28 mouse cellular contexts compared by ENCODE assay signal in genomic region chr6:140592713-140593112, GRCm38 (mm10). TPM values are rescaled to one million over a fixed set of nuclear protein-coding genes. Genes with fewer than 3 reads are reported as not detected.
A peak's percentile ranks its signal among the peaks of the same experiment; 100 is the strongest.
DNase-seq lines count a peak whose midpoint lies in the region; ATAC-seq and TF ChIP-seq lines count a peak whose summit lies in the region.
"Had no signal": no experiment of that assay in that cellular context is flagged by ENCODE, and none has a peak within 500 bp of the region (broad histone marks: within the 10 kb centered on the region; RNA-seq: fewer than 3 reads in every experiment).

No protein-coding gene starts in this region.

- peak overlapping the region; percentile 38 for H3K4me2 ChIP-seq in liver, postnatal 0 days (ENCODE audit: low read depth, low read length)
- H3K4me2 ChIP-seq in intestine, postnatal 0 days (replicated peaks; ENCODE audit: low read depth), result no peak overlapping the region
- H3K4me2 ChIP-seq: forebrain, embryonic 15.5 days; heart, embryonic 11.5 days; hindbrain, embryonic 12.5 days; limb, embryonic 12.5 days; lung, embryonic 15.5 days; midbrain, embryonic 11.5 days; neural tube, embryonic 13.5 days had no signal

- no peak overlapping the region for H3K27ac ChIP-seq in kidney, adult 2 months (ENCODE audit: insufficient read depth, low read depth, low read length)
- peak overlapping the region; percentile 80 for H3K27ac ChIP-seq in liver, postnatal 0 days (ENCODE audit: low read depth)
- peak overlapping the region; percentile 86 for H3K27ac ChIP-seq in intestine, postnatal 0 days (ENCODE audit: low read depth, low read length)
- H3K27ac ChIP-seq: forebrain, embryonic 10.5 days; forebrain, embryonic 15.5 days; hindbrain, embryonic 12.5 days; hindbrain, postnatal 0 days; limb, embryonic 12.5 days; liver, embryonic 14.5 days; neural tube, embryonic 13.5 days had no signal

- ATAC-seq in liver, postnatal 0 days, result no peak
- ATAC-seq in intestine, postnatal 0 days, result peak; percentile 74
- ATAC-seq in activated CD4-positive, CD25-positive, alpha-beta regulatory T cell, adult 4 months, result no peak
- ATAC-seq: forebrain, embryonic 15.5 days; hindbrain, postnatal 0 days had no signal

- no peak overlapping the region for H3K9ac ChIP-seq in liver, postnatal 0 days (replicated peaks)
- H3K9ac ChIP-seq in intestine, postnatal 0 days (ENCODE audit: low read depth, low read length), result no peak overlapping the region
- H3K9ac ChIP-seq: forebrain, embryonic 15.5 days; hindbrain, embryonic 12.5 days; limb, embryonic 12.5 days; liver, embryonic 14.5 days; lung, embryonic 15.5 days; neural tube, embryonic 13.5 days had no signal

- TF ChIP-seq EP300 in liver, postnatal 0 days (IDR thresholded peaks at IDR 0.05; ENCODE audit: low read depth), result no peak

- H3K9me3 ChIP-seq in liver, postnatal 0 days (ENCODE audit: low read length), result no peaks in the 10 kb centered on the region
- no peaks in the 10 kb centered on the region for H3K9me3 ChIP-seq in intestine, postnatal 0 days (ENCODE audit: control insufficient read depth)
- H3K9me3 ChIP-seq: forebrain, embryonic 10.5 days; forebrain, embryonic 15.5 days; hindbrain, embryonic 12.5 days; limb, embryonic 12.5 days; lung, embryonic 15.5 days; neural tube, embryonic 13.5 days had no signal

- no peak for TF ChIP-seq POLR2A in kidney, adult 2 months (IDR thresholded peaks at IDR 0.05; ENCODE audit: low read depth, low read length)

- WGBS in kidney, adult 2 months, result 58% methylated on average over 8 of the region's 8 CpGs
- 71% methylated on average over 8 of the region's 8 CpGs for WGBS in liver, postnatal 0 days (ENCODE audit: insufficient replicate concordance)
- WGBS in intestine, postnatal 0 days, result 39% methylated on average over 8 of the region's 8 CpGs

- no peaks in the 10 kb centered on the region for H3K27me3 ChIP-seq in kidney, adult 2 months (replicated peaks; ENCODE audit: control insufficient read depth, insufficient read depth, low read length)
- H3K27me3 ChIP-seq in liver, postnatal 0 days (ENCODE audit: insufficient read depth, low read length), result no peaks in the 10 kb centered on the region
- H3K27me3 ChIP-seq in intestine, postnatal 0 days (replicated peaks; ENCODE audit: control insufficient read depth, insufficient read depth, low read length), result no peaks in the 10 kb centered on the region
- H3K27me3 ChIP-seq: CH12.LX; forebrain, embryonic 15.5 days; hindbrain, embryonic 12.5 days; limb, embryonic 12.5 days; lung, embryonic 15.5 days; neural tube, embryonic 13.5 days had no signal

- H3K4me1 ChIP-seq in kidney, adult 2 months (ENCODE audit: control insufficient read depth, insufficient read depth, low read length), result peaks cover 12% of the 10 kb centered on the region; the same call in 1 of the 2 replicates
- no peaks in the 10 kb centered on the region for H3K4me1 ChIP-seq in liver, postnatal 0 days (ENCODE audit: insufficient read depth)
- H3K4me1 ChIP-seq in intestine, postnatal 0 days (replicated peaks; ENCODE audit: control insufficient read depth, insufficient read depth, low read length), result peaks cover 6% of the 10 kb centered on the region; the same call in 1 of the 2 replicates
- H3K4me1 ChIP-seq: forebrain, embryonic 15.5 days; limb, embryonic 12.5 days had no signal

- DNase-seq in kidney, adult 2 months, result peak; percentile 30
- no peak for DNase-seq in kidney, adult 18-20 months
- DNase-seq in liver, postnatal 0 days, result no peak
- DNase-seq in liver, result no peak
- no peak for DNase-seq in frontal cortex, adult 2 months (ENCODE audit: extremely low spot score in 1 of 2, low spot score in 1 of 2)
- DNase-seq in cerebellum, adult 11-12 months, result no peak
- DNase-seq: adrenal gland, postnatal 25 days; cerebellum, adult 2 months; cerebellum, postnatal 14 days; gastrocnemius, adult 2 months; gastrocnemius, postnatal 36 days; heart, adult 18-20 months; heart, postnatal 36 days; kidney, adult 11 months; thymus, postnatal 14 days had no signal

- no peak for TF ChIP-seq CTCF in kidney, adult 2 months (conservative IDR thresholded peaks at IDR 0.05; ENCODE audit: insufficient read depth, insufficient read length, low read depth, low read length)
- TF ChIP-seq CTCF in liver, postnatal 0 days (IDR thresholded peaks at IDR 0.05; ENCODE audit: low read depth), result no peak
- no peak for TF ChIP-seq CTCF in intestine, postnatal 0 days (IDR thresholded peaks at IDR 0.05; ENCODE audit: low read depth)

- H3K4me3 ChIP-seq in kidney, adult 2 months (ENCODE audit: insufficient read depth, low read depth, low read length), result no peak overlapping the region
- no peak overlapping the region for H3K4me3 ChIP-seq in liver, postnatal 0 days (ENCODE audit: low read depth, low read length)
- H3K4me3 ChIP-seq in intestine, postnatal 0 days (ENCODE audit: low read depth, low read length), result no peak overlapping the region
- H3K4me3 ChIP-seq: forebrain, embryonic 10.5 days; forebrain, embryonic 15.5 days; gastrocnemius, adult 2 months; hindbrain, embryonic 12.5 days; limb, embryonic 12.5 days; lung, embryonic 15.5 days; neural tube, embryonic 13.5 days had no signal

- H3K36me3 ChIP-seq in kidney, adult 2 months (ENCODE audit: control insufficient read depth, insufficient read depth, low read length), result no peaks in the 10 kb centered on the region; the same call in 1 of the 2 replicates
- peaks cover 17% of the 10 kb centered on the region for H3K36me3 ChIP-seq in liver, postnatal 0 days (replicated peaks; ENCODE audit: insufficient read depth, low read length)
- H3K36me3 ChIP-seq in intestine, postnatal 0 days (ENCODE audit: control insufficient read depth, insufficient read depth), result peaks cover 65% of the 10 kb centered on the region

RNA-seq across cellular contexts. Expression of gene Aebp2, which starts 29.8 kb away (rescaled TPM):
- 23.4 and 23.9 TPM in 2 replicates for polyA plus RNA-seq in kidney, adult 2 months (2012; rRNA removed)
- 3.5 and 3.7 TPM in 2 replicates for polyA plus RNA-seq in liver, postnatal 0 days (2015; fragmentation: Nextera tagmentation; extraction: Ambion mirVana)
- 8.2 and 9.5 TPM in 2 replicates for polyA plus RNA-seq in intestine, postnatal 0 days (2015; fragmentation: Nextera tagmentation; extraction: Ambion mirVana)
- 40.7 and 42.1 TPM in 2 replicates for polyA plus RNA-seq in frontal cortex, adult 2 months (2012; rRNA removed)
- polyA plus RNA-seq in activated CD4-positive, CD25-positive, alpha-beta regulatory T cell, adult 4 months (2017; shearing (Covaris generic)), result 10 to 100 TPM; 32.1 to 38.6 TPM
